Mouse (Mus musculus): ENCODE measurements at regions not wholly inside any gene's neighbourhood (a gene's known extent, or its start where the extent isn't known, plus 50 kb on each side); places are given as distances from the start of the nearest gene placed in this dataset.

DNA sequence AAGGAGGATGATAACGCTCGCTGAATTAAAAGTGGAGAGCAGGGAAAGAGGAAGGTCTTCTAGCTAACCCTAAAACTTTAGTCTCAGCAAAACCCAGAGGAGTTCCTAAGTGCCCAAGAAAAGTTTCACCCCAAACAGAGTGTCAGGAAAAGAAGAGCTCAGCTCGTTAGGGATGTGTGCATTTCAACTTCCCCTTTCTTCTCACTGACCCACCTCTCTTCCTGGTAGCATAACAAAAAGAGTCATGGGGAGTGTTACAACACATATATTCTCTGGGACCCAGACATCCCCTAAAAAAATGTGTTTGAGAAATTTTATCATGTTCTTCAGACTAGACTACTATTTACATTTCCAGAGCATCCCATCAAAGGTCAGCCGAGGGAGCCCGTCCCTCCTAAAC lies 432.6 kb downstream of the Mctp2 start:
- no peak for TF ChIP-seq POLR2A (IDR thresholded peaks at IDR 0.05; ENCODE audit: insufficient read depth, low read depth, low read length)
- TF ChIP-seq EP300 (IDR thresholded peaks at IDR 0.05; ENCODE audit: insufficient read depth, low read depth, low read length), result no peak
- no peak for TF ChIP-seq CTCF (IDR thresholded peaks at IDR 0.05)
- no peak for DNase-seq
- 79% methylated on average over 5 of the region's 5 CpGs for WGBS

DNA sequence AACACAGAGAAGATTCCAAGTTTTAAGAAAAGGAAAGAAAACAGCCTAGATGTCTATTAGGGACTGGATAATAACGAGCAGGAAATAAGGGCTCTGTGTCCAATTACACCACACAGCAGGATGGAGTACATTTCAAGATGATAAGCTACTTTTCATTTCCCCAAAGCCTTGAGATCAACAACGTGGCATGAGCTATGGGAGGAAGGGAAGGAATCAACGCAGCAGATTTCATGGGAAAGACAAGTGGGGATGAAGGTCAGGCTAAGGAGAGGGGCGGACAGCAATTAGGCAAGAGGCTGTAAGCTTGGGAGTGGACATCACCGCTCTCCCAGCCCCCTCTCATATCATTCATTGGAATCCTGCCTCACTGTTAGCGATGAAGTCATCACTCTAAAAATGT lies 433.5 kb downstream of the Mctp2 start:
- no peak overlapping the region for H3K27ac ChIP-seq
- H3K4me3 ChIP-seq, result no peak overlapping the region
- H3K4me1 ChIP-seq (ENCODE audit: control insufficient read depth, insufficient read depth, low read length), result no peaks in the 10 kb centered on the region
- H3K27me3 ChIP-seq (ENCODE audit: control insufficient read depth, insufficient read depth, low read length), result no peaks in the 10 kb centered on the region; the same call in 1 of the 2 replicates
- no peak for TF ChIP-seq CTCF (IDR thresholded peaks at IDR 0.05)
- TF ChIP-seq EP300 (IDR thresholded peaks at IDR 0.05; ENCODE audit: insufficient read depth, low read depth, low read length), result no peak
- TF ChIP-seq POLR2A (IDR thresholded peaks at IDR 0.05; ENCODE audit: insufficient read depth, low read depth, low read length), result no peak
- no peaks in the 10 kb centered on the region for H3K79me2 ChIP-seq (replicated peaks; ENCODE audit: control insufficient read depth, insufficient read depth, low read length)
- intact Hi-C loops (cut with DNase I), result loop anchor here (5.0 kb wide), 1 partner anchor 89 kb away; no protein-coding TSS in a partner anchor
- 47% methylated on average over 6 of the region's 6 CpGs for WGBS
- H3K36me3 ChIP-seq (ENCODE audit: control insufficient read depth, insufficient read depth, low read length), result no peaks in the 10 kb centered on the region
- no peak for DNase-seq
- H3K9ac ChIP-seq (ENCODE audit: low read depth, low read length), result no peak overlapping the region

More for the DNA sequence above, 432.6 kb downstream of the Mctp2 start:
- Histone ChIP-seq H3K27ac (no peak overlapping the region), H3K9ac (ENCODE audit: low read depth, low read length) (no peak overlapping the region), H3K4me3 (no peak overlapping the region), H3K27me3 (ENCODE audit: control insufficient read depth, insufficient read depth, low read length) (no peaks in the 10 kb centered on the region; the same call in 1 of the 2 replicates), H3K4me1 (ENCODE audit: control insufficient read depth, insufficient read depth, low read length) (no peaks in the 10 kb centered on the region), H3K36me3 (ENCODE audit: control insufficient read depth, insufficient read depth, low read length) (no peaks in the 10 kb centered on the region), H3K79me2 (replicated peaks; ENCODE audit: control insufficient read depth, insufficient read depth, low read length) (no peaks in the 10 kb centered on the region)
- intact Hi-C loops (cut with DNase I), result loop anchor here (5.0 kb wide), 1 partner anchor 88 kb away; no protein-coding TSS in a partner anchor

DNA sequence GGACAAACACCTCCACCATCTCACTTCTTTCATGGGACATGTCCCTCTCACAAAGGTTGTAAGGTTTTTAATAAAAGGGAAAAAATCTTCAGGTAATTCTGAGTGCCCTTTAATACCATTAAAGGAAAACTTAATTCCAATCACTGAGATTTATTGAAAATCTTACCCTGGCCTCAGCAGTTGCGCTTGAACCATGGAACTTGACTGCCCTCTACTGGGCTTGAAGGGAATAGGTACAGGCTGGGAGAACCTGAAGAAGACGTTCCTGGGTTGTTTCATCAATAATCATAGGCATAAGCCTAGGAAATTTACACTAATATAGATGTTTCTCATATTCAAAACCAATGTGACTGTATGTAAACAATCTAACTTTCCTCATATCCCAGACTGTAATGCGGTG lies 439.3 kb downstream of the Mctp2 start:
- DNase-seq, result peak; percentile 25 to 38
- WGBS, result 15% methylated on average over 3 of the region's 3 CpGs
- no peaks in the 10 kb centered on the region for H3K27me3 ChIP-seq (ENCODE audit: control insufficient read depth, insufficient read depth, low read length)
- H3K4me1 ChIP-seq (ENCODE audit: control insufficient read depth, insufficient read depth, low read length), result no peaks in the 10 kb centered on the region
- no peak overlapping the region for H3K9ac ChIP-seq (ENCODE audit: low read depth, low read length)
- intact Hi-C loops (cut with DNase I), result loop anchor here (2.0 to 10.0 kb wide), 6 partner anchors 160 to 1522 kb away; no protein-coding TSS in a partner anchor
- no peak overlapping the region for H3K4me3 ChIP-seq
- H3K36me3 ChIP-seq (ENCODE audit: control insufficient read depth, insufficient read depth, low read length), result no peaks in the 10 kb centered on the region
- no peaks in the 10 kb centered on the region for H3K79me2 ChIP-seq (replicated peaks; ENCODE audit: control insufficient read depth, insufficient read depth, low read length)
- peak; percentile 98 for TF ChIP-seq CTCF (IDR thresholded peaks at IDR 0.05)
- no peak for TF ChIP-seq POLR2A (IDR thresholded peaks at IDR 0.05; ENCODE audit: insufficient read depth, low read depth, low read length)
- TF ChIP-seq EP300 (IDR thresholded peaks at IDR 0.05; ENCODE audit: insufficient read depth, low read depth, low read length), result peak; percentile 71
- H3K27ac ChIP-seq, result no peak overlapping the region

DNA sequence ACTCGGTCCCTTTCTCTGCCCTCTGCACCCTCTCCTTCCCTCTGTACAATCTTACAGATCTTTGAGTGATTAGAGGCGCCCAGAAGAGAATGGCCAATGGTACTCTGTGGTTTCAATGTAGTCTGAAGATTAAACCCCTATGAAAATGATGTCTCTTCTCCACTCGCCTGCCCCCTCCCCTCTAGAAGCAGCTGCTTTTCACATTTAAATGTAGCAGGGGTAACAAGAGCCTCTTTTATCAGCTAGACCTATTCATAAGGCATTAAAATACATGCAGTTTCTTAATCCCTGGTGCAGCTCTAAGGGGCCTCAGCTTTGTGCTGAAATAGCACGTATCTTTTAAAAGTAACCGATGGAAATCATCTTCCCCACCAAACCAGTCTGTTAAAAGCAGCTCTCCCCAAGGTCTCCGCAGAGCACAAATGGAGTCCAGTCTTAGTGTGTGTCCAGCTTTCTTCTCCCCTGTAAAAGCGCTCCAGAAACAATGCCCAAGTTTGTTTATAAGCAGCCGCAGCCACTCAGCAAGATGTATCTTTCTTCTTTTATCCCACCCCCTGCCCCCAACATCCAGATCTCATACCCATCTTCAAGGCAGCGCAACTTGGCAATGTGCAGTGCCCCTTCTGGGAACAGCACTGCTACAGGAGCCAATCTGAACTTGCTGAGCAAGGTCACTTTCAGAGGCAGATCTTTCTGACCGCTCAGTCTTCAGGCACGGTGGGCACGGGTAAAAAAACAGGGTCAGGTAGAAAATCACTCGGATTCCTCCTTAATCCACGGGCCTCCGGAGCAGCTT lies 440.8 kb downstream of the Mctp2 start:
- TF ChIP-seq CTCF (IDR thresholded peaks at IDR 0.05) (no peak), EP300 (IDR thresholded peaks at IDR 0.05; ENCODE audit: insufficient read depth, low read depth, low read length) (no peak), POLR2A (IDR thresholded peaks at IDR 0.05; ENCODE audit: insufficient read depth, low read depth, low read length) (no peak)
- Histone ChIP-seq H3K9ac (ENCODE audit: low read depth, low read length) (no peak overlapping the region), H3K4me1 (ENCODE audit: control insufficient read depth, insufficient read depth, low read length) (no peaks in the 10 kb centered on the region), H3K36me3 (ENCODE audit: control insufficient read depth, insufficient read depth, low read length) (no peaks in the 10 kb centered on the region), H3K27ac (no peak overlapping the region), H3K4me3 (no peak overlapping the region), H3K79me2 (replicated peaks; ENCODE audit: control insufficient read depth, insufficient read depth, low read length) (no peaks in the 10 kb centered on the region), H3K27me3 (ENCODE audit: control insufficient read depth, insufficient read depth, low read length) (no peaks in the 10 kb centered on the region)
- no peak for DNase-seq
- intact Hi-C loops (cut with DNase I), result loop anchor here (2.0 to 10.0 kb wide), 6 partner anchors 158 to 1521 kb away; no protein-coding TSS in a partner anchor
- WGBS, result 61% methylated on average over 15 of the region's 15 CpGs

DNA sequence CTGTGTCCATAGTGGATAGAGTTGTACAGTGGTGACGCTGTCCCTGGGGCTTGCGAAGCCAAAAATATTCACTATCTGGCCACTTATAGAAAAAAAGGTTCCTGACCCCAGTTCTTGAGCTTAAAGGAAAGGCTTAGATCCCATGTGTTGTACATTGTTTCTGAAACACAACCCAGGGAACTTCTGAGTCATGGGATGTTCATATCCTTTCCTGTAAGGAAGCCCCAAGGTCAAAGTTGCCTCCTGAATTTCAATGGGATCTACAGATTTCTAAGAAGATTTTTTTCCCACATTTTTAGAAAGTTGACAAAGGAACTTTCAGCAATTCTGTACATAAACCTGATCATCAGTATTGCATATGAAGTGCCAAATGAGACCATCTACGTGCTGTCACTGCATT lies 453.5 kb downstream of the Mctp2 start:
- intact Hi-C loops (cut with DNase I), result no loop called here
- H3K27ac ChIP-seq, result no peak overlapping the region
- no peak for DNase-seq
- no peak overlapping the region for H3K9ac ChIP-seq (ENCODE audit: low read depth, low read length)
- H3K79me2 ChIP-seq (replicated peaks; ENCODE audit: control insufficient read depth, insufficient read depth, low read length), result no peaks in the 10 kb centered on the region
- TF ChIP-seq POLR2A (IDR thresholded peaks at IDR 0.05; ENCODE audit: insufficient read depth, low read depth, low read length) (no peak), CTCF (IDR thresholded peaks at IDR 0.05) (no peak), EP300 (IDR thresholded peaks at IDR 0.05; ENCODE audit: insufficient read depth, low read depth, low read length) (no peak)
- no peak overlapping the region for H3K4me3 ChIP-seq
- H3K4me1 ChIP-seq (ENCODE audit: control insufficient read depth, insufficient read depth, low read length), result peaks cover 3% of the 10 kb centered on the region
- 58% methylated on average over 3 of the region's 3 CpGs for WGBS
- H3K27me3 ChIP-seq (ENCODE audit: control insufficient read depth, insufficient read depth, low read length), result no peaks in the 10 kb centered on the region
- no peaks in the 10 kb centered on the region for H3K36me3 ChIP-seq (ENCODE audit: control insufficient read depth, insufficient read depth, low read length)

DNA sequence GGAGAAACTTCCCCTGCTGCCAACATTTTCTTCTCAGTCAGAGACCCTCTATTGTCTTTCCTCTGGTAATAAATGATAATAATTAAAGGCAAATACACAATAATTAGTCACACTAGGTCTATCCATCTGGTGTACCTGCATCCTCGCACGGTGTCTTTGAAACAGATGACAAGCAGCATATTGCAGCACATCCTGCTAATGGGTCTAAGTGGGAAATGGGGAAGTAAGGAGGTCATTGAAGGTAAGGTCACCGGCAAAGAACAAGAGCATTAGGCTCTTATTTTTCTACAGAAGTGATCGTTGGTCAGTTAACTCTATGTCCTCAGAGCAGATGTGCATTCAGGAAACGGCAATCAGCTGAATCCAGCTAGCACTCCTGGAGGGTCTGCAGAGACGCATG lies 457.2 kb downstream of the Mctp2 start:
- Histone ChIP-seq H3K36me3 (ENCODE audit: control insufficient read depth, insufficient read depth, low read length) (no peaks in the 10 kb centered on the region), H3K79me2 (replicated peaks; ENCODE audit: control insufficient read depth, insufficient read depth, low read length) (no peaks in the 10 kb centered on the region), H3K27me3 (ENCODE audit: control insufficient read depth, insufficient read depth, low read length) (no peaks in the 10 kb centered on the region), H3K27ac (no peak overlapping the region), H3K9ac (ENCODE audit: low read depth, low read length) (no peak overlapping the region), H3K4me1 (ENCODE audit: control insufficient read depth, insufficient read depth, low read length) (peaks cover 3% of the 10 kb centered on the region), H3K4me3 (no peak overlapping the region)
- TF ChIP-seq EP300 (IDR thresholded peaks at IDR 0.05; ENCODE audit: insufficient read depth, low read depth, low read length) (no peak), POLR2A (IDR thresholded peaks at IDR 0.05; ENCODE audit: insufficient read depth, low read depth, low read length) (no peak), CTCF (IDR thresholded peaks at IDR 0.05) (no peak)
- intact Hi-C loops (cut with DNase I), result no loop called here
- no peak for DNase-seq
- WGBS, result 83% methylated on average over 6 of the region's 6 CpGs

Measured in heart, adult 2 months (tissue).